Mouse (Mus musculus): Measurements from ENCODE around the gene Chrnb4. TPM values are rescaled to one million over a fixed set of nuclear protein-coding genes. Genes with fewer than 3 reads are reported as not detected.

Chrnb4 gene
- total RNA-seq, 4 experiments from 2014 or later: 0.06 TPM; not detected in 3

DNA sequence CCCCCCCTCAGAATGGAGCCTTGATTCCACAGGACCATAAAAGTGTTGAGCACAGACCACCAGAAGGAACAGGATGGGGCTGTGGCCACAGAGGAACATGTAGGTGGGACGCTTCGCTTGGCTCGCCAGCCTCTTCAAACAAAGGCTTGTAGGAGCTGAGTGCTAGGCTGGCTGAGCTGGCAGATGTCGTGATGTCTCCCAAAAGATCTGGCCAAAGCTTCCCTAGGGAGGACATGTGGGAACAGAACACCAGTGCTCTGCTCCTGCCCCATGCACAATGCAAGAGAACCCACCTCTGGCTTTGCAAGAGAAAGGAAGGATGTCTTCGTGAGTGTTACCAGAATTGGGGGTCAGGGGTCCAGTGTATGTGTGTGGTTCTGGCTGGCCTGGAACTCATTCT is 25.3 kb downstream of the Chrnb4 start:
- DNase-seq (ENCODE audit: low spot score): no peak

DNA sequence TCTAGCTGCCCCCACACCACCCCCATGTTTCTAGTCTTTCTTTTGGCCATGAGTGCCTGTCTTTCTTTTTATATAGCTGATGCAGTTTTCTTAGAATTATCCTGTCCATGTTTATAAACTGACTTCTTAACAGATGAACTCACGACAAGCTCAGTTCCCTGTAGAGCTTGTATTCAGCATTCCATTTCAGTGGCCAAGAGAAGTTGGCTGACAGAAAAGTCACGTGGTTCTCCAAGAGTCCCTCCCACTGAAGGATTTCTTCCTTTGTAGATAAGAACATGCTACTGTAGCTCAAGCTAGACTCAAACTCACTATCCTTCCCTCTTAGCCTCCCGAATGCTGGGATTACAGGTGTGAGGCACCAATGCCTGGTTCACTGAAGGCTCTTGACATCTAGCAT is 31.7 kb downstream of the Chrnb4 start:
- DNase-seq (ENCODE audit: low spot score): no peak

DNA sequence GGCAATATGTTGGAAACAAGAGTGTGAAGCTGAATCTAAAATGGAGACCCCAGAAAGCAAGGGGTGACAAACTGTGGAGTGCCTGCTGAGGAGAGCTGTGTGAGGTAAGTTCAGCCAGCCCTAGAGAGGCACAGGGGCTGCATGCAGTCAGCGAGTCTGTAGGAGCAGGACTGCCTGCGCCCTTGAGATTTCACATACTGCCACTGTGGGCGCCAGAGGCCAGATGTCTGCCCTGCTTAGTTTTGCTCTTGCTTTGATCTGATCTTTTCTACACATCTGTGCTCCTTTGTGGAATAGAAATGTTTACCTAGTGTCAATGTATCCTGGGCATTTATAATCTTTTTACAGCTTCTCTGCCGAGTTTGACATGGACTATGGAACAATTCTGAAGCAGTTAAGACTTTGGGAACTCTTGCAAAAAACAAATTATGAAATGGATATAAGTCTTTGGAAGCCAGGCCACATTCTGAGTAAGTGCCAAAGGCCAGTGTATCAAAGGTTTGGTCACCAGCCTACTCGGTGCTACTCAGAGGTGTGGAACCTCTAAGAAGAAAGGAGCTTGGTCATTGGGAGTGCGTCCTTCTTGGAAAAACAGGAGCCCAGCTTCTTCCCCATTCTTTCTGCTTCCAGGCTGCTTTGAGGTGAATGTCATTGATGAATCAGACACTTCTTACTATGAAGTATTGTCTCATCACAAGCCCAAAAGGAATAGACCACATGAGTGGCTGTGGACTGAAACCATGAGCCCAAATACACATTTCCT is 37.8 kb downstream of the Chrnb4 start:
- DNase-seq (ENCODE audit: low spot score): no peak

DNA sequence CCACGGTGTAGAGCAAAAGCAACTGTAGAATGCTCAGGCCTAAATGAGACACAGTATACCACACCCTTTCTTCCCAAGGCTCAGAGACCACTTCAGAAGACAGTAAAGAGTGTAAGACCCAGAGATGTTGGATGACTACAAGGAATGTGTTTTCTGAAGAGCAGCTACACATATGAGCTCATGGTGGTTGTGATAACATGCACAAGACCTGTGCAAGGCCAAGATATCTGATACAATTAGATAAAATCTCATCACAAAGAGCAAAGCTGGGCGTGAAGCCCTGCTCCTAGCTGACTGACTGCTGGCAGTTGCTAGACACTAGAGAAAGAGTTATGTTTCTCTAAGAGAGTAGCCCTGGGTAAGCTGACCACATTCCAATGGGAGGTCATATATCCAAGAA is 38.9 kb downstream of the Chrnb4 start:
- DNase-seq (ENCODE audit: low spot score): no peak

DNA sequence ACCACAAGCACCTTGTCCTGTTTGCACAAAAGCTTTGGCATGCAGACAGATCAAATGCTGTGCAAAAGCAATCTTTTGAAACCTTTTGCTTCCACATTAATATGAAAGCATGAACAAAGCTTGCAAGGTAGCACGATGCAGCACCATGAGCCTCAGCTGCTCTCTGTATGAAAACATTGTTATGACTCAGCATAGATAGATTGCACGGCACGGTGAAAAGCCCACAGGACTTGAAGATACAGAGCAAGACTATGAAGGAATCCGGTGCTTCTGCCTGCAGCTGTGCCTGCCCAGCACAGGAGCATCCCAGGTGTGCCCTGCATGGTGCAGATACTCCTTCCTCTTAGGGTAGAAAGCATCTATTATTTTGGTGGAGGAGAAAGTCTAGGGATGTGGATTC is 45.0 kb downstream of the Chrnb4 start:
- no peak for DNase-seq (ENCODE audit: low spot score)

DNA sequence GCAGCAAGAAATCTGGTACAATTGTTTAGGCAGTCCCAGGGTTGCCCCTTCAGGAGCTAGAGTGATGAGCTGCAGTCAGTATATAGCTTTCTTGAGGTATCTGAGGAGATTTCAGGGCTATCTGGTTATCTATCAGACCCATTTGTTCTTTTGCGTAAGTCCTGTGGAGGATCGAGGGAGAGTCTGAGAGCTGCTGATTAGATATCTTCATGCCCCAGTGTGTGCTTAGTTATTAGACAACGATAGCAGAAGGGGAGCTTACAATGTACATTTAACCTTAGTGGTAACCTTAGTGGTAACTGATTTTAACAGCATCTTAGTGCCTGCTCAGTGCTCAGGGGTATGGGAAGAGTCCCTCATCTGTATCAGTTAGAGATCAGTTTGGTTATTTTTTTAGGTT is 52.9 kb downstream of the Chrnb4 start:
- no peak for DNase-seq (ENCODE audit: low spot score)

DNA sequence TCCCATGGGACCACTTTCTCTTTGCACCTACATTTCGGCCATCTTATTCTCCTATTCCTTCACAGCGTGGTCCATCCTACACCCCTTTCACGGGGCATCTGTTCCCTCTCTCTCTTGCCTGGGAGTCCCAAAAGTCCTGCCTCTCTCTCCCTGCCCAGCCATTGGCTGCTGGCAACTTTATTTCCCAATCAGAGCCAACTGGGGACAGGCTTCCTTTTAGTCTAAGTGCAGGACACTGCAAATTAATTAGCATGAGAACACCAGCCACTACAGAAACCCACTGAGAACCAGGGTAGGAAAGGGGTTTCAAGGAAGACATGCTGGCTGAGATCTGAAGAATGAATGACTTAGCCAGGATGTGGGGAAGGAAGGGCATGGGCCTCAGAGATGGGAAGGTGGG is 54.2 kb downstream of the Chrnb4 start:
- DNase-seq (ENCODE audit: low spot score): no peak

DNA sequence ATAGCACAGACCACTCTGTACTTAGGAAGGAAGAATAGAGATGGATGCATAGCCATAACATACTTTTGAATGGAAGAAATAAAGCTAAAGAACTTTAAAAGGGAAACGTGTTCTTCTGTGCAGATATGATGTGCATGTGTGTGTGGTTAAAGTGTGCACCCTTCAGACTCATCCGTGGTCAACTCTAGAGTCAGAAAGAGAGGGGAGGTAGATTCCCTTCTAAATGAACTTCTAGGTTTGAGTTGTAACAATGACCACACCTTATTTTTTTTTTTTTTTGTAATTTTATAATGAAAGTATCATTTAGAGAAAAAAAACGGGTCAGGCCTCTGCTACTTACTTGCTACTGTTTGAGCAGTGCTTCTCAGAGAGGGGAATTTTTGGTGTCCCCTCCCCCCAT is 58.2 kb downstream of the Chrnb4 start:
- DNase-seq (ENCODE audit: low spot score): no peak

DNA sequence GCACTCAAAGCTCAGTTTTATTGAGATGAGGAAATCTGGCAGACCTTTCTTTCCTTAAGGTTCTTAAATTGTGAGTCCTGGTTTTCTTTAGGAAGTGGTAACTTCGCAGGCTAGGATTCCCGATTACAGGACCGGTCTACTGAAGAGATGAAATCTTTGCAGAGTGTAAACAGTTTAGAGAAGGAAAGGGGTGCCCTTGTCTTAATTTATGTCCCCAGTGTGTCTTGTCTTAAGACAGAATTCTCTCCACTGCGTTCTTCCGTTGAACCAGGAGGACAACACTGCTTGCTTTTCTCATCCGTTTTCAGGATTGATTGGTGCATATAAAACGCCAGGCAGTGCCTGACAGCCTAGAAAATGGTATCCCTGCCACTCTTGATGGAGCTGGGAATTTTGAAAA is 66.2 kb downstream of the Chrnb4 start:
- DNase-seq (ENCODE audit: low spot score): no peak

DNA sequence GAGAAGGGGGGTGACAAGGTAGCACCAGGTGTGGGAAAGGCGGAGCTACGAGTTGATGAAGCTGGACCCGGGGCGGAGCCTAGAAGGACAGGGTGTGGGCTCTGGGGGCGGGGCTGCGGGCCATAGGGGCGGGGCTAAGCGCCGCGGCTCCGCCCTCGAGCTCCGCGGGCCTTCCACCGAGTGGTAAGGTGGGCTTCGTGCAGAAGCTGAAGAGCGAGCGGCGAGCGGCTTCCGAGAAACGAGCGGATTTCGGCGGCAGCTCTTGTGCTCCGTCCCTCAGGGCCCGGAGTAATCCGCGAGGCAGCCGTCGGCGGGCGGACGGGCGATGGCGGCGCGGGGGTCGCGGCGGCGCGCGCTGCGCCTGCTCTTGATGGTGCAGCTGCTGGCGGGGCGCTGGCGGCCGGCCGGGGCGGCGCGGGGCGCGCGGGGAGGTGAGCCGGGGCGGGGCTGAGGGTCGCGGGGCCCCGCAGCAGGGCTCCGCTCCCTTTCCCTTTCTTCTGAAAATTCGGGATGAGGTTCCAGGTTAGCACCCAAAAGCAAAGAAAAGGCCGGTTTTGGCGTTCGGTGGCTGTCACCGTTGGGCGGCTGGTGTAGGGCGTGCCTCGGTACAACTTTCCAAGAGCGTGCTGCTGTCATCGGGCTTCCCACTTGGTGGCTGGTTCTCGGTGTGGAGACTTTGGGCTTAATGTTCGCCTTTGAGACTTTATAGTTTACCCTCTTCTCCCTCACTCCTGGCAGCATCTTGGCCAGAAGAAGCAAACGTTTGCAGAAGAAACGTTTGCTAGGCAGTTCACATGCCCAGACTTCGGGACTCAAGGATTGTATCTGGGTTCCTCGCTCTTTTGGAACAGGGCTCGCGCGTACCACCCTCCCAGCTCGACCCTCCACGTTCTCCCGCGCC is 67.0 kb downstream of the Chrnb4 start:
- DNase-seq (ENCODE audit: low spot score): no peak

DNA sequence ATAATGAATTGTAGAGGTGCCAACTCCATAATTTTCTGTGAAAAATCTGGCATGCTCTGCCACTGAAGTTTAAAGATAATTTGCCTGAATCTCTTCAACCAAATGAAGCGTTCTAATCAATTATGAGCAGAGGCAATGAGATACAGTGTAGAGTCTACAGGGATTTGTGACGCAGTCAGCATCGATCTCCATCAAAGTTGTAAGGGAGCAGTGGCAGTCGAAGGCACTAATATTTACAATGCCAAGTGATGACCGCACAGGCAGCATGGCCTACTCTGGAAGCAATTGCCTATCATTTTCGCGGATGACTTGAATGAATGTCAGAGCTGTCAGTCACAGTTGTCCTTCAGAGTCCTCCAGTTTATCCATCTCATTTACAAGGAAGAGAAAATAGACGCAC is 67.9 kb downstream of the Chrnb4 start, which contains the start of gene Chrna5:
TSS of gene Chrna5 (plus strand) at position 207 of the 400 bp plus-strand sequence.
- DNase-seq (ENCODE audit: low spot score): no peak

Other genes starting within 250 kb of the Chrnb4 start
- gene Ireb2, start 185.0 kb downstream of the Chrnb4 start, total RNA-seq (2022): 10 to 100 TPM; 21.1 to 24.7 (median 21.8) TPM
- gene Hykk, start 131.5 kb downstream of the Chrnb4 start, total RNA-seq (2022): 1 to 10 TPM in 3 of 4 experiments, under 1 TPM in 1; 0.87 to 1.7 (median 1.3) TPM
- gene Psma4, start 98.0 kb downstream of the Chrnb4 start, total RNA-seq (2022): 100 to 1,000 TPM; 112 to 128 (median 120) TPM
- gene AY074887, start 97.8 kb downstream of the Chrnb4 start, total RNA-seq (2022): not detected
- gene Chrna5, start 67.9 kb downstream of the Chrnb4 start, total RNA-seq (2022): not detected
- gene Chrna3, start 22.2 kb downstream of the Chrnb4 start, total RNA-seq (2022): not detected
- 10 to 100 TPM; 27.6 to 29.7 (median 28.3) TPM for gene Ube2q2, start 100.1 kb upstream of the Chrnb4 start, total RNA-seq (2022)
- 10 to 100 TPM; 31.0 to 34.3 (median 33.3) TPM for gene Fbxo22, start 160.1 kb upstream of the Chrnb4 start, total RNA-seq (2022)

All from heart, adult 8-10 months (tissue).